12 mouse cellular contexts compared by ENCODE assay signal in the genomic region with DNA sequence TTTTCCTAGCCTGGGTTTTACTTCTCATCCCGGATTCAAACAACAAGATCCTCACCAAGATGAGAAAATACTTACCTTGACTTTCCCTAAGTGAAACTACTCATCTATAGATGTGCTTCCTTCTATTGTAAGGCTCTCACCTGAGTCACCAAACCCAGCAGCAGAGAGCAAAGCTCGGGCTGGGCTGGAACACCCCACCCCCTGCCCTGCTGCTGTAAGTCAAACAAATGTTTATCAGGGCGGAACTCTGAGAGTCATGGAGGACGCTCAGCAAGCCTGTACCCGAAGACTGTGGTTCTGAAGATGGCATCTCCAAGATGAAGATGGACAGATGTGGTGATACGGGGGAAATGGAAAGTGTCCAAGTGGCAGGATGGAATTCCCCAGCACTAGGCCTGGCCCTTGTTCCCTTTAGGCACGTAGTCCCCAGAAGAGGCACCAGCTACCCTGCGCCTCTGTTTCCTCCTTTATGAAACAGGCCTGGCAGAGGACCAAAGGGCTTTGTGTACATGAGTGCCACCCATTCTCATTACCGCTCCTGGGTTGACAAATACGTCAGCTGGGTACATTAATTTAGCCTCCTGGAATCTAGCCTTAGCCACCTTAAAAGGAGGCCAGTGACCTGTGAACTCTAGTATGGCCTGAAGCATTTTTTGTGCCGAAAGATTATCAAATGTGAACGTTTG. TPM values are rescaled to one million over a fixed set of nuclear protein-coding genes. Genes with fewer than 3 reads are reported as not detected.
DNase-seq lines count a peak whose midpoint lies in the region; ATAC-seq and TF ChIP-seq lines count a peak whose summit lies in the region.
"Had no signal": no experiment of that assay in that cellular context is flagged by ENCODE, and none has a peak within 500 bp of the region (broad histone marks: within the 10 kb centered on the region; RNA-seq: fewer than 3 reads in every experiment).

No protein-coding gene starts in this region.

- H3K27ac ChIP-seq in heart, adult 2 months: peak overlapping the region; percentile 60
- H3K27ac ChIP-seq in heart, embryonic 11.5 days (ENCODE audit: low read depth, low read length): no peak overlapping the region
- H3K27ac ChIP-seq in intestine, embryonic 15.5 days: no peak overlapping the region
- no peak overlapping the region for H3K27ac ChIP-seq in hindbrain, embryonic 13.5 days
- H3K27ac ChIP-seq: heart, embryonic 15.5 days; liver, embryonic 14.5 days had no signal

- H3K27me3 ChIP-seq in heart, adult 2 months (ENCODE audit: control insufficient read depth, insufficient read depth, low read length): no peaks in the 10 kb centered on the region
- H3K27me3 ChIP-seq in heart, embryonic 11.5 days (ENCODE audit: control insufficient read depth, insufficient read depth, low read length): no peaks in the 10 kb centered on the region
- H3K27me3 ChIP-seq in intestine, embryonic 15.5 days (replicated peaks): no peaks in the 10 kb centered on the region
- no peaks in the 10 kb centered on the region for H3K27me3 ChIP-seq in hindbrain, embryonic 13.5 days
- H3K27me3 ChIP-seq: heart, embryonic 15.5 days had no signal

- ATAC-seq in heart, embryonic 11.5 days (replicated peaks; ENCODE audit: insufficient number of reproducible peaks, low FRiP score, low TSS enrichment): no peak
- peak; percentile 83 for ATAC-seq in intestine, embryonic 15.5 days
- ATAC-seq in hindbrain, embryonic 13.5 days (ENCODE audit: low FRiP score): no peak

- 55% methylated on average over 12 of the region's 12 CpGs for WGBS in heart, adult 2 months
- WGBS in heart, embryonic 11.5 days (ENCODE audit: insufficient replicate concordance): 75% methylated on average over 12 of the region's 12 CpGs
- 68% methylated on average over 12 of the region's 12 CpGs for WGBS in intestine, embryonic 15.5 days
- 79% methylated on average over 12 of the region's 12 CpGs for WGBS in hindbrain, embryonic 13.5 days

- intact Hi-C loops in heart, adult 2 months (cut with DNase I): loop anchor here (5.0 kb wide), 1 partner anchor 35 kb away; no protein-coding TSS in a partner anchor

- TF ChIP-seq POLR2A in heart, adult 2 months (IDR thresholded peaks at IDR 0.05; ENCODE audit: insufficient read depth, low read depth, low read length): no peak

- H3K9me3 ChIP-seq in heart, embryonic 11.5 days (replicated peaks; ENCODE audit: control insufficient read depth, low read length): no peaks in the 10 kb centered on the region
- no peaks in the 10 kb centered on the region for H3K9me3 ChIP-seq in intestine, embryonic 15.5 days
- no peaks in the 10 kb centered on the region for H3K9me3 ChIP-seq in hindbrain, embryonic 13.5 days
- H3K9me3 ChIP-seq: heart, embryonic 15.5 days had no signal

- no peak for TF ChIP-seq CTCF in heart, adult 2 months (IDR thresholded peaks at IDR 0.05)

- peak in 1 of 2 experiments; percentile 50 for DNase-seq in heart, adult 2 months
- DNase-seq in kidney, postnatal 14 days: peak; percentile 51
- peak; percentile 74 for DNase-seq in lung, postnatal 4 days
- DNase-seq in layer of hippocampus, postnatal 10 days (ENCODE audit: low spot score in 2 of 2): no peak
- DNase-seq in thymus, postnatal 25 days: no peak
- DNase-seq: embryo, embryonic 11 days had no signal

- no peak overlapping the region for H3K4me3 ChIP-seq in heart, adult 2 months
- no peak overlapping the region for H3K4me3 ChIP-seq in heart, embryonic 11.5 days (ENCODE audit: low read depth, low read length)
- no peak overlapping the region for H3K4me3 ChIP-seq in intestine, embryonic 15.5 days (replicated peaks)
- H3K4me3 ChIP-seq in hindbrain, embryonic 13.5 days: no peak overlapping the region
- H3K4me3 ChIP-seq: heart, embryonic 15.5 days; myocyte had no signal

- no peak overlapping the region for H3K4me2 ChIP-seq in heart, embryonic 11.5 days
- H3K4me2 ChIP-seq in intestine, embryonic 15.5 days (replicated peaks): no peak overlapping the region
- no peak overlapping the region for H3K4me2 ChIP-seq in hindbrain, embryonic 13.5 days
- H3K4me2 ChIP-seq: heart, embryonic 15.5 days had no signal

- H3K9ac ChIP-seq in heart, adult 2 months (ENCODE audit: low read depth, low read length): no peak overlapping the region
- no peak overlapping the region for H3K9ac ChIP-seq in heart, embryonic 11.5 days (ENCODE audit: low read depth, low read length)
- no peak overlapping the region for H3K9ac ChIP-seq in intestine, embryonic 15.5 days
- H3K9ac ChIP-seq in hindbrain, embryonic 13.5 days: no peak overlapping the region
- H3K9ac ChIP-seq: heart, embryonic 15.5 days; liver, embryonic 14.5 days had no signal

- H3K4me1 ChIP-seq in heart, adult 2 months (ENCODE audit: control insufficient read depth, insufficient read depth, low read length): 0 out of 2 replicates have a peak, but pooled peaks cover 2% of the 10 kb centered on the region
- H3K4me1 ChIP-seq in heart, embryonic 11.5 days (ENCODE audit: control insufficient read depth, insufficient read depth, low read length): no peaks in the 10 kb centered on the region
- H3K4me1 ChIP-seq in intestine, embryonic 15.5 days (replicated peaks): peaks cover 8% of the 10 kb centered on the region; the same call in 1 of the 2 replicates
- H3K4me1 ChIP-seq in hindbrain, embryonic 13.5 days (replicated peaks): 0 out of 2 replicates have a peak, but pooled peaks cover 1% of the 10 kb centered on the region
- H3K4me1 ChIP-seq: heart, embryonic 15.5 days had no signal

- H3K79me2 ChIP-seq in heart, adult 2 months (replicated peaks; ENCODE audit: control insufficient read depth, insufficient read depth, low read length): no peaks in the 10 kb centered on the region

- H3K36me3 ChIP-seq in heart, adult 2 months (ENCODE audit: control insufficient read depth, insufficient read depth, low read length): no peaks in the 10 kb centered on the region; the same call in 1 of the 2 replicates
- H3K36me3 ChIP-seq in heart, embryonic 11.5 days (ENCODE audit: control insufficient read depth, insufficient read depth, low read length): no peaks in the 10 kb centered on the region
- H3K36me3 ChIP-seq in intestine, embryonic 15.5 days: no peaks in the 10 kb centered on the region
- H3K36me3 ChIP-seq in hindbrain, embryonic 13.5 days: no peaks in the 10 kb centered on the region
- H3K36me3 ChIP-seq: heart, embryonic 15.5 days had no signal

- TF ChIP-seq EP300 in heart, adult 2 months (IDR thresholded peaks at IDR 0.05; ENCODE audit: insufficient read depth, low read depth, low read length): no peak

RNA-seq across cellular contexts. Expression of a gene that starts 36.3 kb away (rescaled TPM):
- total RNA-seq in heart, adult 2 months (2021): 10 to 100 TPM; 16.5 to 17.2 TPM
- 8.2 and 11.5 TPM in 2 replicates for polyA plus RNA-seq in heart, adult 2 months (2012; rRNA removed)
- 9.9 and 16.1 TPM in 2 replicates for polyA plus RNA-seq in heart, embryonic 11.5 days (2014; fragmentation: Nextera tagmentation; extraction: Ambion mirVana)
- 16.1 and 17.8 TPM in 2 replicates for polyA plus RNA-seq in intestine, embryonic 15.5 days (2015; fragmentation: Nextera tagmentation; extraction: Ambion mirVana)
- 24.1 and 25.8 TPM in 2 replicates for polyA plus RNA-seq in hindbrain, embryonic 13.5 days (2015; fragmentation: Nextera tagmentation; extraction: Ambion mirVana)
- 10 to 100 TPM; 66.0 to 77.4 TPM for total RNA-seq in layer of hippocampus, postnatal 10 days (2021)

Comparison
In these comparisons a context has a peak if more than half of its experiments do, and no peak if none do; other contexts are left out.
1. DNase-seq: peak in kidney, postnatal 14 days (single experiment) and lung, postnatal 4 days (2 of 2); none in layer of hippocampus, postnatal 10 days (0 of 2) and thymus, postnatal 25 days (single experiment).